Mouse (Mus musculus) lung, embryonic 14.5 days (tissue): Measurements from ENCODE around the gene Crybb1. TPM values are rescaled to one million over a fixed set of nuclear protein-coding genes. Genes with fewer than 3 reads are reported as not detected.

Experiments used
- ATAC-seq: fragments of 200-750 bp; cut with Nextera tagmentation; 2 replicates; pipeline ENCODE4 v1.8.0; 2017; ENCODE audit warnings: mild to moderate bottlenecking, moderate TSS enrichment, moderate library complexity; ENCODE audit not compliant: insufficient read depth
- DNase-seq: peaks from one replicate; pipeline ENCODE4 v3.0.0-alpha.2; 2015
- H3K27ac ChIP-seq: fragments of 300-500 bp; sonication (generic); 2 replicates; pipeline ENCODE4 v1.5.1; 2014; ENCODE audit warnings: low read depth, mild to moderate bottlenecking, moderate library complexity
- H3K27me3 ChIP-seq: fragments of 300-500 bp; sonication (generic); 2 replicates; pipeline ENCODE4 v1.6.1; 2014; ENCODE audit warnings: low read length, control low read depth; ENCODE audit not compliant: insufficient read depth
- H3K36me3 ChIP-seq: fragments of 300-500 bp; sonication (generic); 2 replicates; pipeline ENCODE4 v1.6.1; 2014; ENCODE audit warnings: control low read depth; ENCODE audit not compliant: insufficient read depth
- H3K4me1 ChIP-seq: fragments of 300-500 bp; sonication (generic); 2 replicates; pipeline ENCODE4 v1.6.1; 2014; ENCODE audit warnings: antibody characterized with exemption, control low read depth; ENCODE audit not compliant: insufficient read depth
- H3K4me2 ChIP-seq: fragments of 300-500 bp; sonication (generic); 2 replicates; pipeline ENCODE4 v1.6.1; 2014; ENCODE audit warnings: mild to moderate bottlenecking
- H3K4me3 ChIP-seq: fragments of 300-500 bp; sonication (generic); 2 replicates; pipeline ENCODE4 v1.5.1; 2014; ENCODE audit warnings: low read depth, low read length
- H3K9ac ChIP-seq: fragments of 300-500 bp; sonication (generic); 2 replicates; pipeline ENCODE4 v1.6.1; 2014
- H3K9me3 ChIP-seq: fragments of 300-500 bp; sonication (generic); 2 replicates; pipeline ENCODE4 v1.6.1; 2016; ENCODE audit warnings: low read depth, low read length, control low read depth
- CTCF ChIP-seq: IDR thresholded peaks from 2 replicates; pipeline ENCODE4 v1.5.1; 2016; ENCODE audit warnings: antibody characterized with exemption, low read depth
- WGBS: fragments of 180-500 bp; shearing (Covaris S2); extraction: QIAGEN DNeasy Blood & Tissue Kit; methylation state at CpG from one replicate; pipeline ENCODE4 v1.1.7; 2014; 5-methylcytosine and 5-hydroxymethylcytosine counted together
- polyA plus RNA-seq: library from polyadenylated mRNA; unstranded; fragments of >200 nt; fragmentation: Nextera tagmentation; extraction: Ambion mirVana; gene quantifications from 2 replicates; pipeline ENCODE4 v1.2.1, GENCODE M21; 2014

Crybb1 gene
- polyA plus RNA-seq, 1 experiment from 2014 or later, result 2.0 TPM

- Histone ChIP-seq H3K27me3 (0 out of 2 replicates have a peak, but pooled peaks cover 1% of the 10 kb centered on the region), H3K4me2 (no peak overlapping the region), H3K4me3 (no peak overlapping the region), H3K4me1 (0 out of 2 replicates have a peak, but pooled peaks cover 5% of the 10 kb centered on the region), H3K9ac (no peak overlapping the region), H3K27ac (no peak overlapping the region), H3K9me3 (no peaks in the 10 kb centered on the region), H3K36me3 (no peaks in the 10 kb centered on the region)
- ATAC-seq (peak; percentile 14; the same call in 1 of the 2 replicates), DNase-seq (no peak)
- WGBS, result 23% methylated on average over 1 of the region's 1 CpGs
- no peak for TF ChIP-seq CTCF
These were observed 36.2 kb upstream of the Crybb1 start for GRCm38 (mm10) chr5:112219398-112219797.

- H3K9me3 ChIP-seq, result no peaks in the 10 kb centered on the region
- no peak for ATAC-seq
These were observed 35.4 kb upstream of the Crybb1 start for GRCm38 (mm10) chr5:112220203-112220602.

GRCm38 (mm10) chr5:112225591-112225990 lies 30.0 kb upstream of the Crybb1 start:
- H3K4me2 ChIP-seq, result no peak overlapping the region
- no peak for ATAC-seq
- no peaks in the 10 kb centered on the region for H3K9me3 ChIP-seq
- H3K27me3 ChIP-seq, result peaks cover 51% of the 10 kb centered on the region
- TF ChIP-seq CTCF, result no peak
- H3K4me1 ChIP-seq, result no peaks in the 10 kb centered on the region
- no peak for DNase-seq
- H3K27ac ChIP-seq, result no peak overlapping the region
- no peak overlapping the region for H3K4me3 ChIP-seq
- no peaks in the 10 kb centered on the region for H3K36me3 ChIP-seq
- H3K9ac ChIP-seq, result no peak overlapping the region
- WGBS, result 73% methylated on average over 6 of the region's 6 CpGs

More at GRCm38 (mm10) chr5:112220203-112220602, 35.4 kb upstream of the Crybb1 start:
- no peak overlapping the region for H3K27ac ChIP-seq
- 73% methylated on average over 8 of the region's 8 CpGs for WGBS
- no peak overlapping the region for H3K4me2 ChIP-seq
- H3K4me3 ChIP-seq, result no peak overlapping the region
- no peaks in the 10 kb centered on the region for H3K36me3 ChIP-seq
- H3K9ac ChIP-seq, result no peak overlapping the region
- no peak for DNase-seq
- TF ChIP-seq CTCF, result no peak
- H3K4me1 ChIP-seq, result 0 out of 2 replicates have a peak, but pooled peaks cover 5% of the 10 kb centered on the region
- 0 out of 2 replicates have a peak, but pooled peaks cover 3% of the 10 kb centered on the region for H3K27me3 ChIP-seq

GRCm38 (mm10) chr5:112227354-112227753 lies 28.3 kb upstream of the Crybb1 start:
- no peak for DNase-seq
- 1% methylated on average over 30 of the region's 30 CpGs for WGBS
- Histone ChIP-seq H3K27ac (no peak overlapping the region), H3K36me3 (no peaks in the 10 kb centered on the region), H3K4me3 (peak overlapping the region; percentile 31), H3K9ac (peak overlapping the region; percentile 32; the same call in 1 of the 2 replicates), H3K4me2 (peak overlapping the region; percentile 57), H3K27me3 (peaks cover 54% of the 10 kb centered on the region), H3K4me1 (no peaks in the 10 kb centered on the region), H3K9me3 (no peaks in the 10 kb centered on the region)
- TF ChIP-seq CTCF, result no peak
- peak; percentile 33; the same call in 1 of the 2 replicates for ATAC-seq

GRCm38 (mm10) chr5:112227898-112228239 lies 27.7 kb upstream of the Crybb1 start:
- Histone ChIP-seq H3K4me1 (no peaks in the 10 kb centered on the region), H3K27me3 (peaks cover 54% of the 10 kb centered on the region), H3K9ac (no peak overlapping the region), H3K9me3 (no peaks in the 10 kb centered on the region), H3K27ac (no peak overlapping the region), H3K4me3 (peak overlapping the region; percentile 31; the same call in 1 of the 2 replicates), H3K4me2 (peak overlapping the region; percentile 61), H3K36me3 (no peaks in the 10 kb centered on the region)
- DNase-seq (no peak), ATAC-seq (no peak)
- 3% methylated on average over 13 of the region's 13 CpGs for WGBS
- TF ChIP-seq CTCF, result no peak

- ATAC-seq, result peak; percentile 45; the same call in 1 of the 2 replicates
- H3K4me1 ChIP-seq, result no peaks in the 10 kb centered on the region
These were observed 27.2 kb upstream of the Crybb1 start for GRCm38 (mm10) chr5:112228240-112229076.

GRCm38 (mm10) chr5:112235806-112236205 lies 19.8 kb upstream of the Crybb1 start:
- Histone ChIP-seq H3K27me3 (peaks cover 3% of the 10 kb centered on the region; the same call in 1 of the 2 replicates), H3K9me3 (no peaks in the 10 kb centered on the region), H3K36me3 (no peaks in the 10 kb centered on the region), H3K4me1 (no peaks in the 10 kb centered on the region), H3K9ac (no peak overlapping the region), H3K4me3 (no peak overlapping the region), H3K4me2 (no peak overlapping the region), H3K27ac (no peak overlapping the region)
- no peak for DNase-seq
- WGBS, result 62% methylated on average over 5 of the region's 5 CpGs
- ATAC-seq, result no peak
- TF ChIP-seq CTCF, result no peak

More at GRCm38 (mm10) chr5:112228240-112229076, 27.2 kb upstream of the Crybb1 start:
- Histone ChIP-seq H3K9ac (peak overlapping the region; percentile 13; the same call in 1 of the 2 replicates), H3K4me3 (peak overlapping the region; percentile 31), H3K27ac (no peak overlapping the region), H3K9me3 (no peaks in the 10 kb centered on the region), H3K27me3 (peaks cover 54% of the 10 kb centered on the region), H3K4me2 (peak overlapping the region; percentile 61), H3K36me3 (no peaks in the 10 kb centered on the region)
- no peak for TF ChIP-seq CTCF
- peak; percentile 42 for DNase-seq
- WGBS, result under 1% methylated on average over 57 of the region's 57 CpGs
